Mouse (Mus musculus) embryonic facial prominence, embryonic 13.5 days (tissue): ENCODE results near the gene Ccdc71. TPM values are rescaled to one million over a fixed set of nuclear protein-coding genes. Genes with fewer than 3 reads are reported as not detected.

Experiments
- ATAC-seq: fragments of 200-750 bp; cut with Nextera tagmentation; 2 replicates; pipeline ENCODE4 v1.8.0; 2017; ENCODE audit warnings: low read depth; ENCODE audit not compliant: insufficient number of reproducible peaks, insufficient read depth, low FRiP score, low TSS enrichment
- H3K27ac ChIP-seq: fragments of 300-500 bp; sonication (generic); 2 replicates; pipeline ENCODE4 v1.5.1; 2015; ENCODE audit warnings: moderate library complexity, mild to moderate bottlenecking, inconsistent platforms
- H3K27me3 ChIP-seq: fragments of 300-500 bp; sonication (generic); 2 replicates; pipeline ENCODE4 v1.6.1; 2015; ENCODE audit warnings: mild to moderate bottlenecking, inconsistent platforms
- H3K36me3 ChIP-seq: fragments of 300-500 bp; sonication (generic); 2 replicates; pipeline ENCODE4 v1.6.1; 2015; ENCODE audit warnings: mild to moderate bottlenecking, inconsistent platforms
- H3K4me1 ChIP-seq: fragments of 300-500 bp; sonication (generic); 2 replicates; pipeline ENCODE4 v1.6.1; 2015; ENCODE audit warnings: inconsistent platforms
- H3K4me2 ChIP-seq: fragments of 300-500 bp; sonication (generic); 2 replicates; pipeline ENCODE4 v1.6.1; 2015; ENCODE audit warnings: moderate library complexity, mild to moderate bottlenecking, inconsistent platforms
- H3K4me3 ChIP-seq: fragments of 300-500 bp; sonication (generic); 2 replicates; pipeline ENCODE4 v1.5.1; 2015; ENCODE audit warnings: mild to moderate bottlenecking, inconsistent platforms
- H3K9ac ChIP-seq: fragments of 300-500 bp; sonication (generic); 2 replicates; pipeline ENCODE4 v1.6.1; 2015; ENCODE audit warnings: mild to moderate bottlenecking, inconsistent platforms
- H3K9me3 ChIP-seq: fragments of 300-500 bp; sonication (generic); 2 replicates; pipeline ENCODE4 v1.6.1; 2016; ENCODE audit warnings: inconsistent platforms
- WGBS: fragments of 180-500 bp; shearing (Covaris S2); methylation state at CpG from one replicate; pipeline ENCODE4 v1.1.7; 2015; ENCODE audit warnings: mixed read lengths; 5-methylcytosine and 5-hydroxymethylcytosine counted together
- polyA plus RNA-seq: library from polyadenylated mRNA; unstranded; fragments of >200 nt; fragmentation: Nextera tagmentation; extraction: Ambion mirVana; gene quantifications from 2 replicates; pipeline ENCODE4 v1.2.1, GENCODE M21; 2015

Gene Ccdc71
- polyA plus RNA-seq, 1 experiment from 2014 or later = 60.4 TPM

- no peak for ATAC-seq
- peaks cover 60% of the 10 kb centered on the region for H3K36me3 ChIP-seq
- peak overlapping the region; percentile 95; the same call in 1 of the 2 replicates for H3K4me2 ChIP-seq
- H3K4me3 ChIP-seq = no peak overlapping the region
- no peaks in the 10 kb centered on the region for H3K9me3 ChIP-seq
- H3K4me1 ChIP-seq = peaks cover 26% of the 10 kb centered on the region
- H3K27ac ChIP-seq = no peak overlapping the region
- H3K27me3 ChIP-seq = no peaks in the 10 kb centered on the region
- peak overlapping the region; percentile 86 for H3K9ac ChIP-seq
- WGBS = 92% methylated on average over 19 of the region's 19 CpGs
These were observed 21.3 kb downstream of the Ccdc71 start for GRCm38 (mm10) chr9:108481520-108482210.

GRCm38 (mm10) chr9:108483051-108483790 lies 22.9 kb downstream of the Ccdc71 start:
- Histone ChIP-seq H3K9me3 (no peaks in the 10 kb centered on the region), H3K9ac (no peak overlapping the region), H3K4me3 (no peak overlapping the region), H3K27me3 (no peaks in the 10 kb centered on the region), H3K36me3 (peaks cover 75% of the 10 kb centered on the region), H3K4me1 (peaks cover 26% of the 10 kb centered on the region), H3K27ac (no peak overlapping the region), H3K4me2 (no peak overlapping the region)
- ATAC-seq = no peak
- WGBS = 92% methylated on average over 18 of the region's 18 CpGs

- Histone ChIP-seq H3K27me3 (no peaks in the 10 kb centered on the region), H3K27ac (no peak overlapping the region), H3K4me1 (peaks cover 21% of the 10 kb centered on the region), H3K4me2 (no peak overlapping the region), H3K9me3 (no peaks in the 10 kb centered on the region), H3K36me3 (peaks cover 83% of the 10 kb centered on the region), H3K9ac (no peak overlapping the region), H3K4me3 (no peak overlapping the region)
- no peak for ATAC-seq
- 90% methylated on average over 15 of the region's 15 CpGs for WGBS
These were observed 23.7 kb downstream of the Ccdc71 start for GRCm38 (mm10) chr9:108484021-108484420.

- WGBS = 94% methylated on average over 19 of the region's 19 CpGs
- no peak for ATAC-seq
- no peaks in the 10 kb centered on the region for H3K9me3 ChIP-seq
- no peaks in the 10 kb centered on the region for H3K27me3 ChIP-seq
- no peak overlapping the region for H3K4me2 ChIP-seq
- peaks cover 96% of the 10 kb centered on the region for H3K36me3 ChIP-seq
- no peak overlapping the region for H3K9ac ChIP-seq
- no peak overlapping the region for H3K27ac ChIP-seq
- peaks cover 20% of the 10 kb centered on the region for H3K4me1 ChIP-seq
- no peak overlapping the region for H3K4me3 ChIP-seq
These were observed 25.1 kb downstream of the Ccdc71 start for GRCm38 (mm10) chr9:108485301-108485875.

- Histone ChIP-seq H3K27ac (no peak overlapping the region; the same call in 1 of the 2 replicates), H3K4me3 (no peak overlapping the region), H3K27me3 (no peaks in the 10 kb centered on the region), H3K4me2 (no peak overlapping the region), H3K4me1 (peaks cover 17% of the 10 kb centered on the region), H3K9me3 (no peaks in the 10 kb centered on the region), H3K36me3 (peaks cover 83% of the 10 kb centered on the region), H3K9ac (0 out of 2 replicates have a peak overlapping the region, but pooled peaks have one; percentile 2)
- WGBS = 93% methylated on average over 8 of the region's 8 CpGs
- ATAC-seq = no peak
These were observed 26.7 kb downstream of the Ccdc71 start for GRCm38 (mm10) chr9:108486973-108487530.

GRCm38 (mm10) chr9:108488403-108488802 lies 28.1 kb downstream of the Ccdc71 start:
- H3K27ac ChIP-seq = no peak overlapping the region
- no peak overlapping the region for H3K4me3 ChIP-seq
- H3K27me3 ChIP-seq = no peaks in the 10 kb centered on the region
- WGBS = 95% methylated on average over 17 of the region's 17 CpGs
- H3K4me2 ChIP-seq = no peak overlapping the region
- peaks cover 23% of the 10 kb centered on the region for H3K4me1 ChIP-seq
- no peaks in the 10 kb centered on the region for H3K9me3 ChIP-seq
- H3K9ac ChIP-seq = no peak overlapping the region
- ATAC-seq = no peak
- peaks cover 83% of the 10 kb centered on the region for H3K36me3 ChIP-seq

- WGBS = 95% methylated on average over 20 of the region's 20 CpGs
These were observed 28.9 kb downstream of the Ccdc71 start for GRCm38 (mm10) chr9:108489215-108489614.

GRCm38 (mm10) chr9:108489702-108490558 lies 29.6 kb downstream of the Ccdc71 start:
- no peak for ATAC-seq
- peak overlapping the region; percentile 99 for H3K9ac ChIP-seq
- H3K36me3 ChIP-seq = peaks cover 85% of the 10 kb centered on the region
- H3K27ac ChIP-seq = peak overlapping the region; percentile 97
- WGBS = 65% methylated on average over 26 of the region's 26 CpGs
- peaks cover 23% of the 10 kb centered on the region for H3K4me1 ChIP-seq
- peak overlapping the region; percentile 97 for H3K4me3 ChIP-seq
- H3K27me3 ChIP-seq = no peaks in the 10 kb centered on the region
- no peaks in the 10 kb centered on the region for H3K9me3 ChIP-seq
- peak overlapping the region; percentile 89 for H3K4me2 ChIP-seq

More at GRCm38 (mm10) chr9:108489215-108489614, 28.9 kb downstream of the Ccdc71 start:
- peaks cover 83% of the 10 kb centered on the region for H3K36me3 ChIP-seq
- 0 out of 2 replicates have a peak overlapping the region, but pooled peaks have one; percentile 99 for H3K9ac ChIP-seq
- ATAC-seq = no peak
- no peaks in the 10 kb centered on the region for H3K9me3 ChIP-seq
- H3K4me3 ChIP-seq = no peak overlapping the region
- H3K27ac ChIP-seq = peak overlapping the region; percentile 11; the same call in 1 of the 2 replicates
- no peaks in the 10 kb centered on the region for H3K27me3 ChIP-seq
- no peak overlapping the region for H3K4me2 ChIP-seq
- peaks cover 23% of the 10 kb centered on the region for H3K4me1 ChIP-seq

- no peaks in the 10 kb centered on the region for H3K9me3 ChIP-seq
- WGBS = under 1% methylated on average over 69 of the region's 69 CpGs
- peaks cover 85% of the 10 kb centered on the region for H3K36me3 ChIP-seq
- H3K9ac ChIP-seq = peak within 1 kb of the TSS; percentile 99
- peaks cover 23% of the 10 kb centered on the region for H3K4me1 ChIP-seq
- H3K4me3 ChIP-seq = peak within 1 kb of the TSS; percentile 97
- H3K27ac ChIP-seq = peak within 1 kb of the TSS; percentile 97
- peak within 1 kb of the TSS; percentile 89 for H3K4me2 ChIP-seq
- peak; percentile 90 for ATAC-seq
- no peaks in the 10 kb centered on the region for H3K27me3 ChIP-seq
These were observed 30.4 kb downstream of the Ccdc71 start, which contains the start of gene Usp19 for GRCm38 (mm10) chr9:108490559-108491285. Usp19 (plus strand) TSS chr9:108490602.

GRCm38 (mm10) chr9:108491286-108491580 lies 30.9 kb downstream of the Ccdc71 start:
- peaks cover 23% of the 10 kb centered on the region for H3K4me1 ChIP-seq
- H3K4me3 ChIP-seq = peak overlapping the region; percentile 97
- H3K27me3 ChIP-seq = no peaks in the 10 kb centered on the region
- H3K27ac ChIP-seq = peak overlapping the region; percentile 97
- peak overlapping the region; percentile 99 for H3K9ac ChIP-seq
- WGBS = 9% methylated on average over 12 of the region's 12 CpGs
- peak overlapping the region; percentile 89 for H3K4me2 ChIP-seq
- H3K36me3 ChIP-seq = peaks cover 85% of the 10 kb centered on the region
- no peak for ATAC-seq
- no peaks in the 10 kb centered on the region for H3K9me3 ChIP-seq
